Mouse (Mus musculus): ENCODE results near the gene Hrct1.

Hrct1 gene

DNA sequence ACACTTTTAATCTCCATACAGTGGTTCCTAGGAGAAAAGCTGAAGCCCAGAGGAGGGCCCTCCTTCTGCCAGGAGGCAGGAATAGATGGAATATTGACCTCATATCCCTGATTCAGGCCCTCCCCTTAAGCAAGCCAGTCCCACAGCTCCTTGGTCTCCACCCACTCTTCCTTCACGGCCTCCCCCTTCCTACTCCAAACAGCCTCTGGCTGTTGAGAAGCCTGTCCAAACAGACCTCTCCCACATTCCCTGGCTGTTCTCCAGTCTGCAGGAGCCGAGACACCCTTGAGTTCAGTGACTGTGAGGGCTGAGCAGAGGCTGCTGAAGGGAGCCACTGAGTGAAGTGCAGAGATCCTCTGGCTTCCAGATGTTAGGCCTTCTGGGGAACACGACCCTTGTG lies at the start of gene Hrct1:
Gene Hrct1 (plus strand): TSS at position 194 of the 400 bp plus-strand sequence.
- in situ Hi-C loops (cut with MboI, MseI): no loop called here

DNA sequence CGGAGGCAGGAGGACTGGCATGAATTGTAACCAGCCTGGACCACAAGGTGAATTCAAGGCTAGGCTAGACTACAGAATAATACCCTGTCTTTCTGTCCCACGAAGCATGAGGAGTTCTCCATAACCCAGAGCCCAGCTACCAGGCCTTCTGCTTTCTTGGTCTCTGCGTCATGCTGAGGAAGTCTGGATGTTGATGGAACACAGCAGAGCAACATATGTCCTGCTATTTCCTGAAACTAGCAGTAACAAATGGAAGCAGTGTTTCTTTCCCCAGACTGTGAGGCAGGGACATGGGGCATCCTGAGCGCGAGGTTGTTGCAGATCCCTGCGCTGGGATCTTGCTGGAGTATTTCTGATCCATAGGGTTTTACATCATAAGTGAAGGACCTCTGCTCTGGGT lies 48.4 kb upstream of the Hrct1 start:
- in situ Hi-C loops (cut with MboI, MseI): no loop called here

DNA sequence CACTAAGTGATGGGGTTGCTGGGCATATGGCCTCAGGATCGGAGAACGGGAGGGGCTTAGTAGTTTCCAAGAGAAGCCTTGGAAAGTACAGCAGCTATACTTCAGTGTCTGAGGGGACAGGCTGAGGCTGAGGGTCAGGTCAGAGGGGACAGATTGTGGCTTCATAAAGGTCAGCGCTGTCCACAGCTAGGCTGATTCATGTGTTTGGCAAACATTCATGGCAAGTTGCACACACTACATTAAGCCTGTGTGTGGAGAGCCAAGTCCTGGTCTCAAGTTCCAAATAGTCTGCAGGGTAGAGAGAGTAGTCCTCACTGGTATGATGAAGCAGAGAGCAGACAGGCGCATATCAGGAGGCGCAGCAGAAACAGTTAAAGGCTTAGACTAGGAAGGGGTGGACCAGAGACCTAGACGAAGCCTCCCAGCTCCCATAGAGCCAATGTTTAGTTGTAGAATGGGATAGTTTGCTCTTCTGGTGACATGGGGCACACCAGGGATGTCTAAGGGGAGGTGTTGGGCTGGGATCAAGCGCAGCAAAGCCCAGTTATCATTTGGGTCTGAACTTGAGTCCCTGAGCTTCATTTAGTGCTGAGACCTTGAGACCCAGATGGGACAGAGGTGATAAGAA lies 47.5 kb upstream of the Hrct1 start:
- in situ Hi-C loops (cut with MboI, MseI): no loop called here

DNA sequence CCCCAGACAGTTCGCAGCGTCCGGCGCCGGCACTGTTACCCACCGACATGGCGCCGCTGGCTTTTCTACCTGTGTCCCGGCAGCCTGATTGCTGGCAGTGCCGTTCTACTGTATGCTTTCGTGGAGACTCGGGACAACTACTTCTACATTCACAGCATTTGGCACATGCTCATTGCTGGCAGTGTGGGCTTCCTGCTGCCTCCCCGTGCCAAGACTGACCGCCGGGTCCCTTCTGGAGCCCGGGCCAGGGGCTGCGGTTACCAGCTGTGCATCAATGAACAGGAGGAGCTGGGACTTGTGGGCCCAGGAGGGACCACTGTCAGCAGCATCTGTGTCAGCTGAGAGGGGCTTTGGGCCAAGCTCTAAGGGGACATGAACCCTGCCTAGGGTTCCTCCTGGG lies 37.0 kb upstream of the Hrct1 start:
- in situ Hi-C loops (cut with MboI, MseI): no loop called here

DNA sequence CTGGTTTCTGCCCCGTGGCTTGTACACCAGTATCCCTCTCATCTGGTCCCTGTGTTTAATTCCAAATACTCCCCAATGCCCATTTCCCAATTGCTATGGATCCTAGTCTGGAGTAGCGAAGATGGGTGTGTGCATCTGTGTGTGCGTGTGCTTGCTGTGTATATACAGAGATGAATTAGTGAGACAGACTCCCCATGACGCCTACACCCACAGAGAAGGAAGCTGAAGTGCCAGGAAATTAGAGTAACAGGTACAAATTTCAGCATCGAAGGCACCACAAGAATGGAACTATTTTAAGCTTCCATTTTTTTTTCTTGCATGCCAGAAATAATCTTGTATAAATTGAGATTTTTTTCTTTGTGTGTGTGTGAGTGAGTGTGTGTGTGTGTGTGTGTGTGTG lies 36.0 kb upstream of the Hrct1 start:
- in situ Hi-C loops (cut with MboI, MseI): no loop called here

DNA sequence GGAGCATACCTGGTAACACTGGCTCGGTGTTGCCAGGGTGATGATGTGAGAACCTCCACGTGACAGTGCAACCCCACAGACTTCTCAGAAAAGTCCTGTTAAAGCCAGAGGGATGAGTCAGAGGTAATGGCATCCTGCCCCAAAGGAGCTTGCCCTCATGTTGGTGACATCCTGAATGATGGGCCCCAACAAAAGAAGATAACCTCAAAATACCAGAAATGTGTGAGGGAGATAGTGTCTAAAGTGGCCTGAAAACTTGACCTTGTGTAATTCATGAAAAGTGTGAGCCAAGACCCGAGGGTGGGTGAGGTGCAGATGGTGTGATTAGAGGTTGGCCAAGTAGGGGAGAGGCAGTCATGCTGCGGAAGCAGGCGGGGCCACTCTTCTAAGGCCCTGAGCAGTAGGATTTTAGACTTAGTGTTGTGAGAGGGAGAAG lies 33.2 kb upstream of the Hrct1 start:
- in situ Hi-C loops (cut with MboI, MseI): no loop called here

DNA sequence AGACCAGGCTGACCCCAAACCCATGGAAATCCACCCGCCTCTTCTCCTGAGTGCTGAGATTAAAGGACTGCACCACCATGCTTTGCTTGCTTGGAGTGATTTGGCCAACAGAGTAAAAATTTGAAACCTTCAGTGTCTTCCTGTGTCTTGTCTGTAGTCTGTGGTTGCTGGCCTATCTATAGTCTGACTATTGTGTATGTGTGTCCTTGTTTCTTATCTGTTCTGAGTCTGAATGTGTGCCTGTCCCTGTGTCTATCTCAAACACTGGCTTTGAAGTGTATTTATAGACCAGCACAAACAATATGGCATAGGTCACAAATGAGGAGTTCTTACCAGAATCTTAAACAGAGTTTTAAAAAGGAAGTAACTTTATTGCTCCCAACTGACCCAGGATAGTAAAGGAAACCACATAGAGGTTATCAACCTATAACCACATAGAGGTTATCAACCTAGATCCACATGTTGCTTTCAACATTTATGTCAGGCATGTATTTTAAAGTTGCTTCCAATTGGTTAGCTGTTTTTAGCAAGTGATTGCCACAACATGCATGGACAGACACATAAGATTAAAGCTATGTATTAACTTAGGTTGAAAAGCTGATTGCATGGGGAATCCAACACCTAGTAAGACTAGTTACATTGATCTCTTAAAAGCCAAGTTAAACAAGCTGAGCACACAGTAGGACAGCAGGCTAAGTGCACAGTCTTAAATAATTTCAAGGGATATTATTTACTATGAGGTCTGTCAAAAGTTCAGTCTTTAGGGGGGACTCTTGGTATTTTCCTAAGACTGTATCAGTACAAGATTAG lies 32.3 kb upstream of the Hrct1 start:
- in situ Hi-C loops (cut with MboI, MseI): no loop called here

DNA sequence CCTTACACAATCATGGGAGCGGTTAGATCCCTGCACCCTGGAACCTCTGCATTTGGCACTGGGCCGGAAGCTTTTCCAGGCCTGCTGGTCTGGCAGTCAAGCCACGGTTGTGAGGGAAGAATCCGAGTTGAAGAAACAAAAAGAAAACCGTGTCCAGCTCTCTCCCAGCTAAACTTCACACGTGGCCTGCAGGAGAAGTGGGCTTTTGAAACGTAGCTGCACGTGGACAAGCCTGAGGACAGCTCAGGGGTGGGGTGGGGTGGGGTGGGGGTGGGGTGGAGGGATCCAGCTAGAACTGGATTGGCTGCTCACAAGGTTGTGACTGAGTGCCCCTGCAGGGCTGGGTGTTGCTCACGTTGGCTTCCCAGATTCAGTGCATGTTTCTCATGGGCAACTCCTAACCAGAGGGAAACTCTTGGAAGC lies 31.7 kb upstream of the Hrct1 start:
- in situ Hi-C loops (cut with MboI, MseI): no loop called here

DNA sequence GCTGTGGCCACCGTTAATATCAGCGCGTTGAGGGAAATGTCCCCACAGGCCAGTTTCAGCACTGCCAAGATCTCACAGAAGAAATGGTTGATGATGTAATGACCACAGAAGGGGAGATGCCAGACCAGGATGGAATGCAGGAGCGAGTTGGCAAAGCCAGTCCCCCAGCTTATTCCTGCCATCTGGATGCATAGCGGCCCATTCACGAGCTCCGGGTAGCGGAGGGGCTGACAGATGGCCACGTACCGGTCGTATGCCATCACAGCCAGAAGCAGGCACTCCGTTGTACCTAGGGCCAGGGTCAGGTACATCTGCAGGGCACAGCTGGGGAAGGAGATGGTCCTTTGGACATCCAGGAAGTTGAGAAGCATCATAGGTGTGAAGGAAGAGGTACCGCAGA lies 30.4 kb upstream of the Hrct1 start:
- in situ Hi-C loops (cut with MboI, MseI): no loop called here

DNA sequence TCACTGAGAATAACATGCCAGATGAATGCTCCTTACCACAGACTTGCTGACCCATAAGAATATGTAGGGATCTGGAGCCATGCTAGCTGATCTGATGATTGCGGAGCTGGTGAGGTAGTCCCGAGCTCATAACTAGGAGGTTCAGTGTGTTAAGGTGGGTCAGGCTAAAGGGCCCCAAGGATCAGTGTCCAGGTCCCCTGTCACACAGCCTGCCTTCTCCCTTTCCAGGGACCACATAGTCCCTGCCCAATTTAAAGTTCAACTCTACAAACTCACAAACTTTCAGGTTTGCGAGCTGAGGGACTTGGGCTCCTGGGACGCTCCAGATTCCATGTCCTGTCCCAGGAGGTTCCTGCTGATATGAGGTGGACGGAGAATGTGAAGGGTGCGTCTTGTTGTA lies 26.3 kb upstream of the Hrct1 start, which contains the start of gene Olfr70:
Gene Olfr70 (minus strand): TSS at position 101 of the 400 bp plus-strand sequence.
- in situ Hi-C loops (cut with MboI, MseI): no loop called here

DNA sequence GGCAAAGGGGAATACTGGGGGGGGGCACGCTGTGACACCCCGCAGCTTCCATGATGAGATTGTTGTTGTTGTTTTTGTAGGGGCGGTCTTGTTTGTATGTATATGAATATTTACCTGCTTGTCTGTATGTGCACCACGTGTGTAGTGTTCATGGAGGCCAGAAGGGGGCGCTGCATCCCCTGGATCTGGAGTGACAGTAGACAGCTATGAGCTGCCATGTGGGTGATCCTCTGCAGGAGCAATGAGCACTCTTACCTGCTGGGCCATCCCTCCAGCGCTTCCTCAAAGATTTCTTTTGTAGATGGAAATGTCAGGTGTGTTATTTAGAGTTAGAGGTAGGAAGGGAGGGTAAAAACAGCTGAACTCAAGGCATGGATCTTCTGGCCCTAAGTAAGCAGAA lies 23.5 kb upstream of the Hrct1 start:
- in situ Hi-C loops (cut with MboI, MseI): no loop called here

DNA sequence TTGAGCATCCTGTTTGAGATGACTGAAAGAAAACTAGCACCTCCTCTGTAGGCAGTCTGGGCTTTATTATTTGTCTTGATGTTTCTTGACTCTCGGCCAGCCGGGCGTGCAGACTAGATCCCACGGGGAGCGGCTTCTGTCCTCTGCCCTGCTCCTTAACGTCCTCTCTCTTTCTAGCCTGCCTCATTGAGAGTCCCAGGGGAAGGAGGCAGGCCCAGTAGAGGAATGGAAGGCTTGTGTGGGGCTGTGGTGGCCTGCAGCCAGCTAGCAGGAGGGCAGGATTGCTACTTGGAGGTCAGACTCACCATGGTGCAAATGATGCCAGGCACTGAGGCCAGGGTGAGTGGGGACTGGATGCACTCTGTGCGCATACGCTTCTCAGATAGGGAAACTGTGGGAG lies 23.1 kb upstream of the Hrct1 start:
- in situ Hi-C loops (cut with MboI, MseI): no loop called here

DNA sequence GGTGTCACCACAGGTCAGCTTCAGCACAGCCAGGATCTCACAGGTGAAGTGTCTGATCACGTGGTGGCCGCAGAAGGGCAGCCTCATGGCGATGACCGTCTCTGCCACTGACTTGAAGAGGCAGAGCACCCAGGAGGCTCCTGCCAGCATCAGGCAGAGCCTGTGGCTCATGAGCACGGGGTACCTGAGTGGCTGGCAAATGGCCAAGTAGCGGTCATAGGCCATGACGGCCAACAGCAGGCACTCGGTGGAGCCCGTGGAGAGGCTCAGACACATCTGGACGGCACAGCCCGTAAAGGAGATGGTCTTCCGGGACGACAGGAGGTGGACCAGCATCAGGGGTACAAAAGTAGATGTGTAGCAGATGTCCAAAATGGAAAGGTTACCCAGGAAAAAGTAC lies 21.0 kb upstream of the Hrct1 start:
- in situ Hi-C loops (cut with MboI, MseI): loop anchor here (5.0 kb wide), 1 partner anchor 74 kb away; the partner anchor contains the start of gene Npr2

DNA sequence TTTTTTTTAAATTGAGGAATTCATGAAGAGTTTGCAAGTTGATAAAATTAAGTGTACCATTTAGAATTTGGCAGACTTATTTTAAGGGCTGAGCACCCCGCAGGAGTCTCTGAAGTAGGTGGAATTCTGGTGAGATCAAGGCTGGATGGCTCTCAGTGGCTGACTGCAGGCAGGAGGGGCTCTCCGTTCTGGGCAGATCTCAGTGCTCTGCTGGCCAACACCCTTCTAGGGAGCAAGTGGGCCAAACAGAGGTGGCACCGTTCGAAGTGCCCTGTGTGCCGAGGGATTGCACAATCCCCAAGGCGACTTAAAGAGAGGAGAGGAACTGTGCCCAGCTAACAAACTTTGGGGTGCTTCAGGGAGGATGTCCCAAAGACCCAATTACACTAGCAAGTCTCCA lies 17.1 kb upstream of the Hrct1 start, which contains the start of gene Olfr71:
Gene Olfr71 (minus strand): TSS at position 387 of the 400 bp plus-strand sequence.
- in situ Hi-C loops (cut with MboI, MseI): loop anchor here (5.0 kb wide), 1 partner anchor 78 kb away; the partner anchor contains the start of gene Npr2

DNA sequence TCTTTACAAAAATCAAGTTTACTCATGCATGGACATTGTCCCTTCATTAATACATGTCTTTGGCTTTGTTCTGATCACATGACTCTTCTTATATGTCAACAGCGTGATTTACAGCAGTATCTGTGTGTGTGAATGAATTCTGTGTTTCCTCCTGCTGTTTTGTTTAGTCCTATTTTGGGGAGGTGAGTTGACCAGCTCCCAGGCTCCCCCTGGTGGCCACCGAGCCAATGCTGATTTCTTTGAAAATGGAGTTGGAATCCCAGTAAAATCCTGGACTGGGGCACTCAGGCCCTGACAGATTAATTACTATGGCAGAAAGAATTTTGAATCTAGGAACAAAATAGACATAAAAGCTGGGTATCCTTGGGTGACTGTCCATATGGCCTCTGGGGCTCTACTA lies 15.2 kb upstream of the Hrct1 start:
- in situ Hi-C loops (cut with MboI, MseI): no loop called here

DNA sequence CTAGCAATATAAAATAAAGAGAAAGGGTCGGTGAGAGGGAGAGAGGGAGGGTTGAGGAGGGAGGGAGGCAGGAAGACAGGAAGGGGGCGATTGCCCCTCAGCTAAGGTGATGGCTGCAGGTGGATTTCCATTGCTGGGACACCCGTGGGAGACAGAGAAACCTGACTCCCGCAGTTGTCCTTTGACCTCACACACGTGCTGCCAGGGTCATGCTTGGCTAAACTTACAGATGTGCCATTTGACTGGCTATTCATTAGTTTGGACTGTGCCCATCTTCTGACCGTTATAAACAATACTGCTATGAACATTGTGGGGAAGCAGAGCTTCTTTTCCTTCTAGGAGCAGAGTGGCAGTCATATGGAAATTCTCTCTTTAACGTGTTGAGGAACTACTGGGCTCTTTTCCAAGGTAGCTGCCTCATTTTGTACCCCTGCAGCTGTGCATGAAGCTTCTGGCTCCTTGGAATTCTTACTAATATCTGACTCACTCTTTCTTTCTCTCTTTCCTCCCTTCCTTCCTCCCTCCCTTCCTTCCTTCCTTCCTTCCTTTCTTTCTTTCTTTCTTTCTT lies 13.3 kb upstream of the Hrct1 start:
- in situ Hi-C loops (cut with MboI, MseI): no loop called here

DNA sequence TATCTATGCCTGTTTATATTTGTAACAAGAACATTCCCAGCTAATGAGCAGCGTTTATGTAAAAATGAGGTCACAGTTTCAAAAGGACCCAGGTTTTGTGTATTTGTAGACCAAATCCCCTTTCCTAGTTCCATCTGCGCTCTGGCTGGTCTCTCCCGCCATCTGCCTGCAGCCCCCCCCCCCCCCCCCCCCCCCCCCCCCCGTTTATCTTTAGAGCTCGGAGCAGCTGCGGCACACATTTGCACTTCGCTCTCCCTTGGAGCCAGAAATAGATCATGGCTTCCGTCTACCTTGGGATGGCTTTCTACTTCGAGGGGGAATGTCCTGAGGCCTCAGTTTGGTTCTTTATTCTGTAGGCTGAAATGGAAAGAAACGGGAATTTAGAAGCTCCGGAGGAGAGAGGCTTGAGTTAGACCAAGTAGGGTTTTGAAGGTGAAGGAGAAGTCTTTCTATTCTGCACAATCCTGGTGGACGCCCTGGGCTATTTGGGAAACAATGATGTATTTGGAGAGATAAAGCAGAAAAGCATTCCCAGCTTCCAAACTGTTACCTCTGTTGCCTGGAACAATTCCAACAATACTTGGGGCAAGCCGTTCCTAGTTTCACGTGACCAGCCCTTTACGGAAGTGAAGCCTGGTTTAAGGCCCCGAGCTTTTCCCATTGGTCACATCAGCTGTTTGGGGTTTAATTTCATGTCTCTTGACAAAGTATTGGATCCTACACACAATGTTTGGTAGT lies 6.3 kb upstream of the Hrct1 start:
- in situ Hi-C loops (cut with MboI, MseI): no loop called here

DNA sequence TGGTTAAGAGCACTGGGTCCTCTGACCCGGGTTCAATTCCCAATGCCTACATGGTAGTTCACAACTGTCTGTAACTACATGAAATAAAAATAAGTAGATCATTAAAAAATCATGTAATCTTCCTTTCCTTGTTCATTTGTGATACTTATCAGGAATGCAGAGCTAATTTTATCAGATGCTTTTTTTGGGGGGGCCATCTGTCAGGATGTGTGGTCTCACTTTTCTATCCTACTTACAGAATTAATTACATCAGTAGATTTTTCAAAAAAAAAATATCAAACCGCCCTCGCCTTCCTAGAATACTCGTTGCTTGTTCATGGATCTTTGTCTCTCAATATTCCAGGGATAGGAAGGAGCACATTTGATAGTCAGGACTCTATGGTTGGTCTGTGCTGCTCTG lies 4.8 kb upstream of the Hrct1 start:
- in situ Hi-C loops (cut with MboI, MseI): no loop called here

DNA sequence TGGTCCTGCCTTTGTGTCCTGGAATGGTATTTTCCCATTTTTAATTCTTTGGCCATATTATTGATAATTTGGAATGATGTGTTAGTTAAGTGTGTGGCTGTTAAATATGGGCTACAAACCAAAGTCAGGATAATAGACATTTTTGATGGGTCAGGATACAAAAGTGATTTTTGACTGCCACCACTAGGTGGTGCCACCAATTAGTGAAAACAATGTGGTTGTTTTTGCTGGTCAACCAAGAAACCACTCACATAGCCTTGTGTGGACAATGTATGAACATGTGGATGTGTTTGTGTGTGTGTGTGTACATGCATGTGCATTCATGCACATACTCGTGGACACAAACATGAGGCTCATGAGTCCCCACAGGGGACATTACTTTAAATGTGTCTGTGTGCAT lies 2.2 kb upstream of the Hrct1 start:
- in situ Hi-C loops (cut with MboI, MseI): no loop called here

DNA sequence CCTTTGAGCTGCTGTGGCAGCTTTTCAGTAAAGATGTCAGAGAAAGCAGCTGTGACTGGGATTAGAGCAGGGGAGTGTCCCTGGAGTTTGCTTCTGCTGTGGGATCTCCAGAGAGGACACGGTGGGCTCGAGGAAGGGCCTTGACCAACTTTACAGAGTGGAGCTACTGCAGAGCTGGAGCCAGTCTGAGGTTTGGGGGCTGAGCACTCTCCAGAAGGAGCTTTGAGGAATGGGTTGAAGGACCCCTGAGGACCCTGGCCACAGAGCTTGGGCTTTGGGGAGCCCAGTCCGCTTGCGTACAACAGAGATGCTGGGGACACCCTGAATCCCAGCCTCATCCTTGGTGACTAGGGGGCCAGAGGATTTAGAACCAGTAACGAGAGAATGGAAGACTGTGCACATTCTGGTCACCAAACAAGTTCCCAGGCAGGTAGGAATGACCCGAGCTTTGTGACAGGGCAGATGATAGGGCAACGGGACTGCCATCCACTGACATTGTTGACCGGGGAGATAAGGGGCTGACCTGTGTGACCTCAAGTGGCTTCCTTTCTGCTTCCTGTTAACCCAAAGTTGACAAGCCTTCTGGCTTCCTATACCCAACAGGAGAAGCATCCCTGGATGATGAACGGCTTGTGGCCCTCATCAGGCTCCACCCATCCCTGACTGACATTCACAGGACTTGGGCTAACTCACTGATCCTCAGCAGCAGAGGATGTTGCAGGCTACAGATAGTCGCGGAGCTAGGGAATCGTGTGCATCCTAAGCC lies 577 bp upstream of the Hrct1 start:
- in situ Hi-C loops (cut with MboI, MseI): no loop called here

Measured in T-helper 2 cell (primary cell).